Mouse (Mus musculus) heart, embryonic 10.5 days (tissue): ENCODE data around the gene H2-T23. TPM values are rescaled to one million over a fixed set of nuclear protein-coding genes. Genes with fewer than 3 reads are reported as not detected.
"Not testable (repeated sequence)": the region's sequence is repeated elsewhere in the genome, so short reads cannot be mapped to it uniquely, and the experiment has no call there.

Experiments used
- DNase-seq: peaks from one replicate; pipeline ENCODE4 v3.0.0-alpha.2; 2017; ENCODE audit warnings: low spot score
- H3K27ac ChIP-seq: fragments of 300-500 bp; sonication (generic); 2 replicates; pipeline ENCODE4 v1.5.1; 2016; ENCODE audit warnings: mild to moderate bottlenecking
- H3K27me3 ChIP-seq: fragments of 300-500 bp; sonication (generic); 2 replicates; pipeline ENCODE4 v1.6.1; 2016; ENCODE audit warnings: mild to moderate bottlenecking; ENCODE audit not compliant: poor library complexity, insufficient read depth, severe bottlenecking
- H3K36me3 ChIP-seq: fragments of 300-500 bp; sonication (generic); 2 replicates; pipeline ENCODE4 v1.6.1; 2016; ENCODE audit warnings: mild to moderate bottlenecking, moderate library complexity
- H3K4me1 ChIP-seq: fragments of 300-500 bp; sonication (generic); 2 replicates; pipeline ENCODE4 v1.6.1; 2016; ENCODE audit warnings: mild to moderate bottlenecking
- H3K4me3 ChIP-seq: fragments of 300-500 bp; sonication (generic); 2 replicates; pipeline ENCODE4 v1.5.1; 2016; ENCODE audit warnings: mild to moderate bottlenecking, moderate library complexity
- H3K9me3 ChIP-seq: fragments of 300-500 bp; sonication (generic); 2 replicates; pipeline ENCODE4 v1.6.1; 2016; ENCODE audit warnings: mild to moderate bottlenecking, moderate library complexity
- WGBS: fragments of 180-500 bp; shearing (Covaris S2); methylation state at CpG from one replicate; pipeline ENCODE4 v1.1.7; 2016; 5-methylcytosine and 5-hydroxymethylcytosine counted together
- polyA plus RNA-seq: library from polyadenylated mRNA; unstranded; fragments of >200 nt; fragmentation: Nextera tagmentation; extraction: Ambion mirVana; gene quantifications from 2 replicates; pipeline ENCODE4 v1.2.1, GENCODE M21; 2016

Gene H2-T23
- polyA plus RNA-seq, 1 experiment from 2014 or later, result 3.4 TPM

GRCm38 (mm10) chr17:36020191-36021073, 12.2 kb downstream of the H2-T23 start, which contains the start of gene H2-T24:
H2-T24 (minus strand) TSS chr17:36020560.
- peak; percentile 86 for DNase-seq
- Histone ChIP-seq H3K36me3 (peaks cover 5% of the 10 kb centered on the region; the same call in 1 of the 2 replicates), H3K4me1 (peaks cover 25% of the 10 kb centered on the region), H3K9me3 (no peaks in the 10 kb centered on the region), H3K4me3 (peak within 1 kb of the TSS; percentile 42; the same call in 1 of the 2 replicates), H3K27me3 (no peaks in the 10 kb centered on the region), H3K27ac (peak within 1 kb of the TSS; percentile 64; the same call in 1 of the 2 replicates)
- 25% methylated on average over 15 of the region's 15 CpGs for WGBS

- Histone ChIP-seq H3K9me3 (no peaks in the 10 kb centered on the region), H3K4me3 (peak overlapping the region; percentile 42; the same call in 1 of the 2 replicates), H3K27me3 (no peaks in the 10 kb centered on the region), H3K27ac (0 out of 2 replicates have a peak overlapping the region, but pooled peaks have one; percentile 64), H3K4me1 (peaks cover 23% of the 10 kb centered on the region), H3K36me3 (peaks cover 15% of the 10 kb centered on the region)
- WGBS, result 75% methylated on average over 3 of the region's 3 CpGs
- DNase-seq, result no peak
Measured at GRCm38 (mm10) chr17:36019519-36019918, 13.1 kb downstream of the H2-T23 start.

GRCm38 (mm10) chr17:36018979-36019378, 13.7 kb downstream of the H2-T23 start:
- Histone ChIP-seq H3K36me3 (peaks cover 20% of the 10 kb centered on the region), H3K4me3 (no peak overlapping the region), H3K9me3 (no peaks in the 10 kb centered on the region), H3K27me3 (no peaks in the 10 kb centered on the region), H3K27ac (no peak overlapping the region), H3K4me1 (peaks cover 20% of the 10 kb centered on the region)
- WGBS, result 51% methylated on average over 2 of the region's 2 CpGs
- no peak for DNase-seq

- peaks cover 15% of the 10 kb centered on the region; the same call in 1 of the 2 replicates for H3K4me1 ChIP-seq
- H3K27me3 ChIP-seq, result no peaks in the 10 kb centered on the region
- H3K9me3 ChIP-seq, result no peaks in the 10 kb centered on the region
- no peak for DNase-seq
- H3K27ac ChIP-seq, result no peak overlapping the region
- no peak overlapping the region for H3K4me3 ChIP-seq
- 87% methylated on average over 5 of the region's 5 CpGs for WGBS
- H3K36me3 ChIP-seq, result peaks cover 20% of the 10 kb centered on the region
Measured at GRCm38 (mm10) chr17:36017046-36017445, 15.6 kb downstream of the H2-T23 start.

- DNase-seq, result no peak
- H3K4me1 ChIP-seq, result 0 out of 2 replicates have a peak, but pooled peaks cover 3% of the 10 kb centered on the region
- H3K27ac ChIP-seq, result no peak overlapping the region
- H3K36me3 ChIP-seq, result peaks cover 20% of the 10 kb centered on the region
- no peaks in the 10 kb centered on the region for H3K9me3 ChIP-seq
- H3K27me3 ChIP-seq, result no peaks in the 10 kb centered on the region
- 94% methylated on average over 5 of the region's 5 CpGs for WGBS
- no peak overlapping the region for H3K4me3 ChIP-seq
Measured at GRCm38 (mm10) chr17:36014977-36015376, 17.7 kb downstream of the H2-T23 start.

- not testable (repeated sequence) for DNase-seq, H3K27ac ChIP-seq, H3K27me3 ChIP-seq, H3K9me3 ChIP-seq, H3K4me3 ChIP-seq, H3K4me1 ChIP-seq
- 92% methylated on average over 7 of the region's 7 CpGs for WGBS
- peaks cover 10% of the 10 kb centered on the region; the same call in 1 of the 2 replicates for H3K36me3 ChIP-seq
Measured at GRCm38 (mm10) chr17:36004409-36004808, 28.2 kb downstream of the H2-T23 start.

- Histone ChIP-seq H3K27me3 (no peaks in the 10 kb centered on the region), H3K27ac (no peak overlapping the region), H3K4me1 (no peaks in the 10 kb centered on the region), H3K9me3 (no peaks in the 10 kb centered on the region), H3K36me3 (peaks cover 10% of the 10 kb centered on the region; the same call in 1 of the 2 replicates), H3K4me3 (no peak overlapping the region)
- WGBS, result 95% methylated on average over 7 of the region's 7 CpGs
- no peak for DNase-seq
Measured at GRCm38 (mm10) chr17:36003331-36003730, 29.3 kb downstream of the H2-T23 start.

- Histone ChIP-seq H3K36me3 (peaks cover 10% of the 10 kb centered on the region; the same call in 1 of the 2 replicates), H3K4me3 (no peak overlapping the region), H3K27ac (no peak overlapping the region), H3K27me3 (no peaks in the 10 kb centered on the region), H3K9me3 (no peaks in the 10 kb centered on the region), H3K4me1 (peaks cover 8% of the 10 kb centered on the region; the same call in 1 of the 2 replicates)
- WGBS, result 89% methylated on average over 6 of the region's 6 CpGs
- peak; percentile 90 for DNase-seq
Measured at GRCm38 (mm10) chr17:36001966-36002365, 30.7 kb downstream of the H2-T23 start.

- H3K27ac ChIP-seq, result no peak overlapping the region
- no peak overlapping the region for H3K4me3 ChIP-seq
- no peak for DNase-seq
- no peaks in the 10 kb centered on the region for H3K9me3 ChIP-seq
- H3K27me3 ChIP-seq, result no peaks in the 10 kb centered on the region
- H3K4me1 ChIP-seq, result peaks cover 8% of the 10 kb centered on the region; the same call in 1 of the 2 replicates
- peaks cover 6% of the 10 kb centered on the region; the same call in 1 of the 2 replicates for H3K36me3 ChIP-seq
- 92% methylated on average over 12 of the region's 12 CpGs for WGBS
Measured at GRCm38 (mm10) chr17:36001121-36001897, 31.3 kb downstream of the H2-T23 start.

GRCm38 (mm10) chr17:36000349-36000748, 32.3 kb downstream of the H2-T23 start:
- no peaks in the 10 kb centered on the region for H3K36me3 ChIP-seq
- H3K27ac ChIP-seq, result no peak overlapping the region
- H3K4me3 ChIP-seq, result no peak overlapping the region
- H3K9me3 ChIP-seq, result no peaks in the 10 kb centered on the region
- H3K4me1 ChIP-seq, result peaks cover 11% of the 10 kb centered on the region
- 88% methylated on average over 4 of the region's 4 CpGs for WGBS
- no peak for DNase-seq
- no peaks in the 10 kb centered on the region for H3K27me3 ChIP-seq

- no peak for DNase-seq
- peaks cover 14% of the 10 kb centered on the region for H3K4me1 ChIP-seq
- H3K4me3 ChIP-seq, result no peak overlapping the region
- 85% methylated on average over 7 of the region's 7 CpGs for WGBS
- no peak overlapping the region for H3K27ac ChIP-seq
- no peaks in the 10 kb centered on the region for H3K27me3 ChIP-seq
- no peaks in the 10 kb centered on the region for H3K9me3 ChIP-seq
- no peaks in the 10 kb centered on the region for H3K36me3 ChIP-seq
Measured at GRCm38 (mm10) chr17:35999356-35999755, 33.3 kb downstream of the H2-T23 start.

- 84% methylated on average over 6 of the region's 6 CpGs for WGBS
Measured at GRCm38 (mm10) chr17:35998545-35999305, 33.9 kb downstream of the H2-T23 start.

More at GRCm38 (mm10) chr17:35998545-35999305, 33.9 kb downstream of the H2-T23 start:
- Histone ChIP-seq H3K4me3 (no peak overlapping the region), H3K9me3 (no peaks in the 10 kb centered on the region), H3K36me3 (no peaks in the 10 kb centered on the region), H3K27me3 (no peaks in the 10 kb centered on the region), H3K4me1 (peaks cover 14% of the 10 kb centered on the region), H3K27ac (no peak overlapping the region)
- DNase-seq, result no peak
